Mouse (Mus musculus) left cerebral cortex, postnatal 14 days (tissue): ENCODE data around the gene Mcub. TPM values are rescaled to one million over a fixed set of nuclear protein-coding genes. Genes with fewer than 3 reads are reported as not detected.
A peak's percentile ranks its signal among the peaks of the same experiment; 100 is the strongest.

Source experiments
- DNase-seq, 2 experiments: peaks; one replicate each; pipeline ENCODE4 v3.0.0; 2021 to 2022; ENCODE audit warnings: low spot score in 2 of 2, mixed read lengths in 1 of 2
- intact Hi-C: fragments of 180-260 bp; cut with DNase I; formaldehyde crosslinking; loops from one replicate; pipeline ENCODE4 v1.15.1; 2025
- total RNA-seq, 2 experiments: library from RNA; stranded (reverse); gene quantifications; 2 replicates each; pipeline ENCODE4 v1.2.3; 2021

Mcub gene
- total RNA-seq, 2 experiments from 2014 or later = 0.62 to 0.93 TPM

GRCm38 (mm10) chr3:129962533-129962932 is 7.5 kb downstream of the Mcub start:
- no peak for DNase-seq
- intact Hi-C loops = no loop called here

- intact Hi-C loops = no loop called here
- no peak for DNase-seq
These were observed 16.7 kb downstream of the Mcub start for GRCm38 (mm10) chr3:129953296-129953695.

- DNase-seq = no peak
- intact Hi-C loops = no loop called here
These were observed 20.7 kb downstream of the Mcub start for GRCm38 (mm10) chr3:129949158-129949773.

- DNase-seq = peak; percentile 40 to 48
- intact Hi-C loops = no loop called here
These were observed 21.6 kb downstream of the Mcub start for GRCm38 (mm10) chr3:129948359-129948758.

GRCm38 (mm10) chr3:129946217-129946914 is 23.6 kb downstream of the Mcub start:
- intact Hi-C loops = no loop called here

GRCm38 (mm10) chr3:129943813-129944212 is 26.2 kb downstream of the Mcub start:
- no peak for DNase-seq
- intact Hi-C loops = no loop called here

More at GRCm38 (mm10) chr3:129946217-129946914, 23.6 kb downstream of the Mcub start:
- no peak for DNase-seq

GRCm38 (mm10) chr3:129941291-129941690 is 28.7 kb downstream of the Mcub start:
- intact Hi-C loops = no loop called here
- no peak for DNase-seq

GRCm38 (mm10) chr3:129940780-129941179 is 29.2 kb downstream of the Mcub start:
- DNase-seq = no peak
- intact Hi-C loops = no loop called here

- intact Hi-C loops = no loop called here
- no peak for DNase-seq
These were observed 30.9 kb downstream of the Mcub start for GRCm38 (mm10) chr3:129939058-129939457.

- intact Hi-C loops = no loop called here
- DNase-seq = no peak
These were observed 32.2 kb downstream of the Mcub start for GRCm38 (mm10) chr3:129937848-129938247.

- DNase-seq = no peak
- intact Hi-C loops = no loop called here
These were observed 33.4 kb downstream of the Mcub start for GRCm38 (mm10) chr3:129936561-129936960.

- intact Hi-C loops = no loop called here
- peak in 1 of 2 experiments; percentile 42 for DNase-seq
These were observed 37.6 kb downstream of the Mcub start for GRCm38 (mm10) chr3:129932443-129932842.

GRCm38 (mm10) chr3:129930213-129930778 is 39.7 kb downstream of the Mcub start:
- intact Hi-C loops = no loop called here
- DNase-seq = peak in 1 of 2 experiments; percentile 34

GRCm38 (mm10) chr3:129925861-129926260 is 44.1 kb downstream of the Mcub start:
- DNase-seq = no peak
- intact Hi-C loops = no loop called here

GRCm38 (mm10) chr3:129923581-129923980 is 46.4 kb downstream of the Mcub start:
- intact Hi-C loops = no loop called here

GRCm38 (mm10) chr3:129918434-129918833 is 51.6 kb downstream of the Mcub start:
- peak; percentile 85 for DNase-seq
- intact Hi-C loops = loop anchor here (1.0 kb wide), 1 partner anchor 162 kb away; no protein-coding TSS in a partner anchor

More at GRCm38 (mm10) chr3:129923581-129923980, 46.4 kb downstream of the Mcub start:
- no peak for DNase-seq

- intact Hi-C loops = no loop called here
- no peak for DNase-seq
These were observed 52.6 kb downstream of the Mcub start for GRCm38 (mm10) chr3:129917424-129917823.

- intact Hi-C loops = no loop called here
- DNase-seq = no peak
These were observed 56.8 kb downstream of the Mcub start for GRCm38 (mm10) chr3:129913241-129913640.

GRCm38 (mm10) chr3:129912025-129912424 is 58.0 kb downstream of the Mcub start:
- intact Hi-C loops = no loop called here
- DNase-seq = no peak

- intact Hi-C loops = no loop called here
- no peak for DNase-seq
These were observed 65.4 kb downstream of the Mcub start for GRCm38 (mm10) chr3:129904381-129905132.
